Mouse (Mus musculus) stomach, embryonic 14.5 days (tissue): Measurements from ENCODE around the gene Bnc2. TPM values are rescaled to one million over a fixed set of nuclear protein-coding genes. Genes with fewer than 3 reads are reported as not detected.
A peak's percentile ranks its signal among the peaks of the same experiment; 100 is the strongest.

Experiments
- ATAC-seq: fragments of 200-750 bp; cut with Nextera tagmentation; 2 replicates; pipeline ENCODE4 v1.8.0; 2017; ENCODE audit warnings: low read depth, moderate TSS enrichment; ENCODE audit not compliant: insufficient number of reproducible peaks, insufficient read depth, low FRiP score
- H3K27ac ChIP-seq: fragments of 300-500 bp; sonication (generic); 2 replicates; pipeline ENCODE4 v1.5.1; 2014; ENCODE audit warnings: mild to moderate bottlenecking, low read length, moderate library complexity, mixed read lengths
- H3K27me3 ChIP-seq: fragments of 300-500 bp; sonication (generic); 2 replicates; pipeline ENCODE4 v1.6.1; 2014; ENCODE audit warnings: low read length, control low read depth, mixed read lengths; ENCODE audit not compliant: control insufficient read depth, insufficient read depth
- H3K36me3 ChIP-seq: fragments of 300-500 bp; sonication (generic); 2 replicates; pipeline ENCODE4 v1.6.1; 2014; ENCODE audit warnings: mild to moderate bottlenecking, control low read depth, low read length, moderate library complexity, mixed read lengths; ENCODE audit not compliant: control insufficient read depth, insufficient read depth
- H3K4me1 ChIP-seq: fragments of 300-500 bp; sonication (generic); 2 replicates; pipeline ENCODE4 v1.6.1; 2014; ENCODE audit warnings: low read length, control low read depth, mixed read lengths; ENCODE audit not compliant: control insufficient read depth, insufficient read depth
- H3K4me2 ChIP-seq: fragments of 300-500 bp; sonication (generic); replicated peaks from 2 replicates; pipeline ENCODE4 v1.6.1; 2014; ENCODE audit warnings: low read depth, low read length, control low read depth
- H3K4me3 ChIP-seq: fragments of 300-500 bp; sonication (generic); 2 replicates; pipeline ENCODE4 v1.5.1; 2014; ENCODE audit warnings: low read depth, low read length, control low read depth
- H3K9ac ChIP-seq: fragments of 300-500 bp; sonication (generic); replicated peaks from 2 replicates; pipeline ENCODE4 v1.6.1; 2014; ENCODE audit warnings: low read depth, mild to moderate bottlenecking, control low read depth, low read length, moderate library complexity, mixed read lengths
- H3K9me3 ChIP-seq: fragments of 300-500 bp; sonication (generic); 2 replicates; pipeline ENCODE4 v1.6.1; 2016; ENCODE audit warnings: low read depth, low read length, control low read depth; ENCODE audit not compliant: control insufficient read depth
- WGBS: fragments of 180-500 bp; shearing (Covaris S2); extraction: QIAGEN DNeasy Blood & Tissue Kit; methylation state at CpG from one replicate; pipeline ENCODE4 v1.1.7; 2014; 5-methylcytosine and 5-hydroxymethylcytosine counted together
- polyA plus RNA-seq: library from polyadenylated mRNA; unstranded; fragments of >200 nt; fragmentation: Nextera tagmentation; extraction: Ambion mirVana; gene quantifications from 2 replicates; pipeline ENCODE4 v1.2.1, GENCODE M21; 2014

Bnc2 gene
- polyA plus RNA-seq, 1 experiment from 2014 or later: 35.7 TPM

DNA sequence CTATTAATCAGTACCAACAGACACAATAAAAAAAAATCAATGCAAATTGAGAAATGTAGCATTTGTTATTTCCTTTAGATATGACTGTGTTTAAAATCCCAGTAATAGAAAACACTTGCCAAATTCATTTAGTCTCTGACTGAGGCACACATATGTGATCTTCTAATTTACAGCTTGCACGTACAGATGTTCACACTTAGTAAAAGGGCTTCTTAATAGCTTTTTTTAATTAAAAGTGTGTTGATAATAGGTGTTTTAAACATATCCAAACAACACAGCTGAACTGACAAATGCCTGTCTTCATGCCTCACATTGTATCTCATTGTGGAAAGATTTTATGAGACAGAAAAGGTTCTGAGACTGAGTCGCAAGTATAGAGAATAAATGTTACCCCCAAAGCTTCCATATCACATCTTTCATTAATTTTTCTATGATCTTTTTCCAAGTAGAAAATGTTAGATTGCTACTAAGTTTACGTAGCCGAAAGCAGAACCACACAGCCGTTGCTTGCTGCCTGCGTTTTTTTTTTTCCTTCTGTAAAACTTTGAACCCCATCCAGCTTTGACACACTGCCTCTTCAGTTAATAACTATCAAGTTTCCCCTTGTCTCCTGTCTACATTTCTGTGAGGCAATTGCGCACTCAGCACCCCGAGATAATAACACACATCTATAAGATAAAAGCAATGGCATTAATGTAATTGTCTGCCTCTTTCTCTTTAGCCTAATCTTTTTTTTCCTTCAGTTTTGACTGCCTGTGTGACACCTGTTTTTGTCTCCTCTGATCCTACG lies 271.5 kb downstream of the Bnc2 start:
- H3K9me3 ChIP-seq: no peaks in the 10 kb centered on the region
- no peaks in the 10 kb centered on the region for H3K36me3 ChIP-seq
- no peak overlapping the region for H3K4me2 ChIP-seq
- H3K9ac ChIP-seq: no peak overlapping the region
- no peak overlapping the region for H3K27ac ChIP-seq
- peaks cover 8% of the 10 kb centered on the region; the same call in 1 of the 2 replicates for H3K4me1 ChIP-seq
- 28% methylated on average over 9 of the region's 9 CpGs for WGBS
- H3K4me3 ChIP-seq: no peak overlapping the region
- H3K27me3 ChIP-seq: no peaks in the 10 kb centered on the region
- no peak for ATAC-seq

DNA sequence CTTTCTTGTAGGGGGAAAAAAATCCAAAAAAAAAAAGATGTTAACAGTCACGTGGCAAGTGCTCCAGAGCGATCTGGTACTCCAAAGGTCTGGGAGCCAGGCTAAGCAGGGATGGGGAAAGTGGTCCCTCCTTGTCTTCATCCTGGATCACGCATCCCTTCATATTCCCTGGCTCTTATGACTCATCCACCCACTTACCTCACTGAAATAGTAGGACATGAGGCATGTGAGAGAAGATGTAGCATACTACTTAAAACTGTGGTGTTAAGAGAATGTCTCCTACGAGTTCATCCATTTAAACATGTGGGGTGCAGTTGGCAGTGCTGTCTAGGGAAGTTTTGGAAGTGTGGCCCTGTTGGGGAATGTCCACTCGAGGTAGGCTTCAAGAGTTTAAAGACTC lies 286.1 kb downstream of the Bnc2 start:
- 0 out of 2 replicates have a peak, but pooled peaks cover 3% of the 10 kb centered on the region for H3K36me3 ChIP-seq
- no peaks in the 10 kb centered on the region for H3K27me3 ChIP-seq
- no peak overlapping the region for H3K9ac ChIP-seq
- H3K9me3 ChIP-seq: no peaks in the 10 kb centered on the region
- no peak for ATAC-seq
- no peak overlapping the region for H3K4me3 ChIP-seq
- H3K4me2 ChIP-seq: no peak overlapping the region
- peaks cover 2% of the 10 kb centered on the region; the same call in 1 of the 2 replicates for H3K4me1 ChIP-seq
- no peak overlapping the region for H3K27ac ChIP-seq
- WGBS: 90% methylated on average over 5 of the region's 5 CpGs

DNA sequence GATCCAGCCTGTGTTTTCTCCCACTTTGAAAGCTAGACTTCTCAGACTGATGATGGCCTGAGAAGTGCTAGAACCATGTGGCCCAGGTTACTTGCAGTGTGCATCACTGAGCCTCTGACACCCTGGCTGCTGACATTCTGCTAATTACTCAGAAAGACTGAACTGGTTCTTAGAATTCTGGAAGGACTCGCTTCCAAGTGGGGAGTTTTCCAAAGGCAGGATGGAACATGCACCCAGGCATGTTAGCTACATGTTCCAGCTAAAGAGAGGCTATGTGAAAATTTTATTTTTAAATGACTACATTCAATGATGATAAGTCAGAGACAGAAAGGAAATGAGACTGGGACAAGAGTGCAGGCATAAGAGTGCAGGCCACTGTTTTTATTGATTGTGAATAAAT lies 289.9 kb downstream of the Bnc2 start:
- Histone ChIP-seq H3K4me2 (no peak overlapping the region), H3K9me3 (no peaks in the 10 kb centered on the region), H3K27ac (no peak overlapping the region), H3K36me3 (0 out of 2 replicates have a peak, but pooled peaks cover 3% of the 10 kb centered on the region), H3K9ac (no peak overlapping the region), H3K27me3 (no peaks in the 10 kb centered on the region), H3K4me1 (no peaks in the 10 kb centered on the region), H3K4me3 (no peak overlapping the region)
- WGBS: 85% methylated on average over 1 of the region's 1 CpGs
- no peak for ATAC-seq

DNA sequence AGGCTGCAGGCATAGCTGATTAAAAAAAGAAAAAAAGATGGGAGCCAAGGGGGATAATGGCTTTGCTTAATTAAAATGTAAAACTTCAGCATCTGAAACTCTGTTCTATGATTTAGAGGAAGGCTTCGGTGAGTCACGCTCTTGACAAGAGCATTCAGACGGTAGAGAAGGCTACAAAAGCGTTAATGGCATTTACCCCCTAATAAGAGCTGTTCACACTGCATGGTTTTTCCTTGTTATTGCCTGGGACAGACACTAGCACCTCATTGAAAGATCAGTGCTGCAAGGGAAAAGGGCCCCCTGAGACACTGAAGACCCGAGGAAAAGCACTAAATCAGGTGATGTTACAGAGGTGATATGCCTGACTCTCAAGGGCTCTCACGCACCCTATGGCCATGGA lies 295.8 kb downstream of the Bnc2 start:
- H3K4me2 ChIP-seq: no peak overlapping the region
- no peaks in the 10 kb centered on the region for H3K9me3 ChIP-seq

DNA sequence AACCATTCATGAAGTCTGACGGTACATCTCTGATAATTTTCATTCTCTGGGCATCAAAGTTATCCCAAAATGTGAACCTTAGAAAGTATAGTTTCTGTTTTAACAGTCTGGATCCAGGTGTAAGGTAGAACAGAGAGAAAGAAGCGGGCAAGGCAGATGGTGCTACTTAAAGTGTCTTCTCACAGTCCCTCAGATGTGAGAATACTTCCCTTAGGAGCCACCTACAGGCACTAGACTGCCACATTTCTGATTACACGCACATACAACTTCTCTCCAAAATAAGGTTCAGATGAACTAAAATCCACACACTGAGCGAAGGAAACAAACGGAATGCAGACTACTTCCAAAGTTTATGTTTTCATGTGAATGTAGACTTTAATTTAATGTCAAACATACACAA lies 297.6 kb downstream of the Bnc2 start:
- H3K4me3 ChIP-seq: no peak overlapping the region
- H3K4me1 ChIP-seq: no peaks in the 10 kb centered on the region
- no peaks in the 10 kb centered on the region for H3K27me3 ChIP-seq
- H3K36me3 ChIP-seq: no peaks in the 10 kb centered on the region
- H3K9me3 ChIP-seq: no peaks in the 10 kb centered on the region
- 83% methylated on average over 5 of the region's 5 CpGs for WGBS
- no peak overlapping the region for H3K27ac ChIP-seq
- no peak overlapping the region for H3K9ac ChIP-seq
- no peak overlapping the region for H3K4me2 ChIP-seq
- no peak for ATAC-seq

More for the DNA sequence above, 295.8 kb downstream of the Bnc2 start:
- H3K27me3 ChIP-seq: no peaks in the 10 kb centered on the region
- 73% methylated on average over 6 of the region's 6 CpGs for WGBS
- H3K9ac ChIP-seq: no peak overlapping the region
- ATAC-seq: no peak
- no peaks in the 10 kb centered on the region for H3K4me1 ChIP-seq
- H3K36me3 ChIP-seq: no peaks in the 10 kb centered on the region
- no peak overlapping the region for H3K27ac ChIP-seq
- H3K4me3 ChIP-seq: no peak overlapping the region

DNA sequence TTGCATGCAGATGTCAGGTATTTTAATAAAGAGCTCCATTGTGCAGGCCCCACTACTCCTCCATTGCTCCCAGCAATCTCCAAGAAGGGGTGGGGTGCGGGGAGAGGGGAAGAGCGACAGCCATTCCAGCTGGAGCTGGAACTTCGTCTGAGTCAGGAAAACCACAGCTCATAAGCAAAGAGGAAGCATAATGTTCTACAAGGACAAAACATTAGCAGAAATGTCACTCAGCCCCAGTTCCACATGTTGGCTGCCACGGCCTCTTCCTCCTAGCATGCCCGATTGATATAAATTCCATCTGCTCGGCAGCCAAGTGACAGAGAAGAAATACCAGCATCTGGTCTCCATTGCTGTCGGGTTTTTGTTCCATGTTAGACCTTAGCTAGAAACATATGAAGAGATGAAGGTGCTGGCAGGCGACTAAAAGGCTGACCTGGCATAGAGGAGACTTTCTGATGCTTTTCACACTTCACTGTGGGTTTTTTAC lies 312.7 kb downstream of the Bnc2 start:
- Histone ChIP-seq H3K4me3 (no peak overlapping the region), H3K9ac (no peak overlapping the region), H3K4me1 (peaks cover 11% of the 10 kb centered on the region; the same call in 1 of the 2 replicates), H3K9me3 (no peaks in the 10 kb centered on the region), H3K27me3 (no peaks in the 10 kb centered on the region), H3K4me2 (no peak overlapping the region), H3K36me3 (no peaks in the 10 kb centered on the region), H3K27ac (peak overlapping the region; percentile 58; the same call in 1 of the 2 replicates)
- WGBS: 34% methylated on average over 8 of the region's 8 CpGs
- ATAC-seq: no peak; the same call in 1 of the 2 replicates

DNA sequence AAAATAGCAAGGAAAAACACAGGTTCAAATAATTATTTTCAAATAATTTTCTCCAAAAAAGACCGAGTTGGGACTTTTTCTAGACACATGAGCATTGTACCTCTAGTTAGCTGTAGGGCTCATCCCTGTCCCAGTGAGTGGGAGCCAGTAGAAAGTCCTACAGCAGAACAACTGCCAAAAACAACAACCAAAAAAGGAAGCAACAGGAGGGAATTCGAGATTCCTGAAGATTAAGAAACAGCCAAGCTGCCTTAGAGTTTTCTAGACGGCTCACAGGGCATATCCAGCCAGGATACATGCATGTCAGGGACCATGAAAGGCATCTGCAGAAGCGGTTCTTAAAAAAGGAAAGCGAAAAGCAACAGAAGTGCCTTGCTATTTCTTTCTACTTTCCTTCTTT lies 313.9 kb downstream of the Bnc2 start:
- Histone ChIP-seq H3K4me3 (no peak overlapping the region), H3K27me3 (no peaks in the 10 kb centered on the region), H3K9ac (no peak overlapping the region), H3K36me3 (no peaks in the 10 kb centered on the region), H3K27ac (no peak overlapping the region), H3K9me3 (no peaks in the 10 kb centered on the region), H3K4me1 (peaks cover 19% of the 10 kb centered on the region; the same call in 1 of the 2 replicates), H3K4me2 (no peak overlapping the region)
- WGBS: 68% methylated on average over 5 of the region's 5 CpGs
- ATAC-seq: no peak

DNA sequence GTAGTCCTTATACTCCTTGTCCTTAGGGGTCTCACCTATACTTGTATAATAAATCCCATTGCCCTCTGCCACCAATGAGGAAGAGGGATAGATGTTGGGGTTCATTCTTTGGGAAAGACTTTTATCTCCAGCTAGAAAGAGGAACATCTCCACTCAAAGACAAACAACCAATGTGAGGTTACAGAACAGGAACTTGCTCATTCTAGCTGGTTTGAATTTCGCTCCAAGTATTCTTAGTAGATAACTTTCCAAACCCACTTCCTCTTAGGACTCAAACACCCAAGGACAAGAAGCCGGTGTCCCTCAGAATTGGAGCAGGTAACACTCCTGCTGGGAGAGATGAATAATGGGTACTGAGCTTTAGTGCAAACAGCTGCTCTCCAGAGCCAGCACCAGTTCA lies 315.1 kb downstream of the Bnc2 start:
- Histone ChIP-seq H3K9me3 (no peaks in the 10 kb centered on the region), H3K4me2 (no peak overlapping the region), H3K27ac (no peak overlapping the region), H3K4me1 (peaks cover 20% of the 10 kb centered on the region; the same call in 1 of the 2 replicates), H3K4me3 (no peak overlapping the region), H3K9ac (no peak overlapping the region), H3K36me3 (no peaks in the 10 kb centered on the region), H3K27me3 (no peaks in the 10 kb centered on the region)
- ATAC-seq: no peak
- 91% methylated on average over 2 of the region's 2 CpGs for WGBS
